Mouse (Mus musculus): ENCODE measurements at regions not wholly inside any gene's neighbourhood (a gene's known extent, or its start where the extent isn't known, plus 50 kb on each side); places are given as distances from the start of the nearest gene placed in this dataset.

GRCm38 (mm10) chr16:30009521-30010186, 54.5 kb upstream of the Hes1 start:
- no peak for DNase-seq (ENCODE audit: low read depth)
- TF ChIP-seq POLR2A (IDR thresholded peaks at IDR 0.05; ENCODE audit: borderline replicate concordance, extremely low read depth, insufficient read depth, insufficient read length, poor library complexity, severe bottlenecking) (no peak), CTCF (IDR thresholded peaks at IDR 0.05; ENCODE audit: borderline replicate concordance, extremely low read depth, insufficient read depth, insufficient read length) (no peak)

- TF ChIP-seq CTCF (IDR thresholded peaks at IDR 0.05; ENCODE audit: borderline replicate concordance, extremely low read depth, insufficient read depth, insufficient read length) (no peak), POLR2A (IDR thresholded peaks at IDR 0.05; ENCODE audit: borderline replicate concordance, extremely low read depth, insufficient read depth, insufficient read length, poor library complexity, severe bottlenecking) (no peak)
- no peak for DNase-seq (ENCODE audit: low read depth)
Observed at GRCm38 (mm10) chr16:30013123-30013522, 51.1 kb upstream of the Hes1 start.

- TF ChIP-seq POLR2A (IDR thresholded peaks at IDR 0.05; ENCODE audit: borderline replicate concordance, extremely low read depth, insufficient read depth, insufficient read length, poor library complexity, severe bottlenecking) = no peak
- TF ChIP-seq CTCF (IDR thresholded peaks at IDR 0.05; ENCODE audit: borderline replicate concordance, extremely low read depth, insufficient read depth, insufficient read length) = no peak
- DNase-seq (ENCODE audit: low read depth) = no peak
Observed at GRCm38 (mm10) chr16:30013943-30014342, 50.2 kb upstream of the Hes1 start.

Measured in brain, embryonic 14.5 days (tissue).